Comparison of ENCODE assay signal across 20 mouse cellular contexts in the genomic region with DNA sequence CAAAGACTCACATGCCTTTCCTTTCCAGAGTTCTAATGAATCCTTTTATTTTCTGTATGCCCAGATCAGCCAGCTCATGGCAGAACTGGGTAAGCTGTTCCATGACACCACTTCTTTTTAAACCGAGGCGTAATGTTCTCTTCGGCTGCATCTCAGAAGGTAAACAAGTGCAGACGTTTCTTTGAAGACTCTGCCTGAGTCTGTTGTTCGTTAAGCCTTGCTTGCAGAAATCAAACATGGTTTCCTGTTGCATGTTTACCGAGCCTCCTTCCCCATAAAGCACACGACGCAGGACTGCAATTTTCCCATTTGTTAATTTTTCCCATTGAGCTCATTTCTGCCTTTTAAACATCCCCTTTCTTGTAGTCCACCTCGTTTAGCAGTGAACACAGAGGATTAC.
DNase-seq lines count a peak whose midpoint lies in the region; ATAC-seq and TF ChIP-seq lines count a peak whose summit lies in the region.
"Had no signal": no experiment of that assay in that cellular context is flagged by ENCODE, and none has a peak within 500 bp of the region (broad histone marks: within the 10 kb centered on the region; RNA-seq: fewer than 3 reads in every experiment).

No protein-coding gene starts in this region.

- no peak for TF ChIP-seq CTCF in intestine, postnatal 0 days (IDR thresholded peaks at IDR 0.05; ENCODE audit: low read depth)

- no peaks in the 10 kb centered on the region for H3K4me1 ChIP-seq in embryonic facial prominence, embryonic 11.5 days (ENCODE audit: control insufficient read depth, insufficient read depth, low read length)
- peaks cover 34% of the 10 kb centered on the region for H3K4me1 ChIP-seq in embryonic facial prominence, embryonic 10.5 days
- H3K4me1 ChIP-seq in embryonic facial prominence, embryonic 12.5 days = peaks cover 23% of the 10 kb centered on the region
- peaks cover 8% of the 10 kb centered on the region for H3K4me1 ChIP-seq in embryonic facial prominence, embryonic 15.5 days
- no peaks in the 10 kb centered on the region for H3K4me1 ChIP-seq in intestine, postnatal 0 days (replicated peaks; ENCODE audit: control insufficient read depth, insufficient read depth, low read length)

- 28% methylated on average over 9 of the region's 9 CpGs for WGBS in embryonic facial prominence, embryonic 11.5 days
- WGBS in embryonic facial prominence, embryonic 10.5 days = 24% methylated on average over 9 of the region's 9 CpGs
- 12% methylated on average over 9 of the region's 9 CpGs for WGBS in embryonic facial prominence, embryonic 12.5 days
- 13% methylated on average over 9 of the region's 9 CpGs for WGBS in embryonic facial prominence, embryonic 15.5 days
- WGBS in intestine, postnatal 0 days = 15% methylated on average over 9 of the region's 9 CpGs

- H3K36me3 ChIP-seq in embryonic facial prominence, embryonic 11.5 days (replicated peaks; ENCODE audit: control insufficient read depth, insufficient read depth, low read depth, low read length) = no peaks in the 10 kb centered on the region
- no peaks in the 10 kb centered on the region for H3K36me3 ChIP-seq in embryonic facial prominence, embryonic 10.5 days (replicated peaks)
- no peaks in the 10 kb centered on the region for H3K36me3 ChIP-seq in embryonic facial prominence, embryonic 12.5 days
- no peaks in the 10 kb centered on the region for H3K36me3 ChIP-seq in embryonic facial prominence, embryonic 15.5 days
- no peaks in the 10 kb centered on the region for H3K36me3 ChIP-seq in intestine, postnatal 0 days (ENCODE audit: control insufficient read depth, insufficient read depth)
- H3K36me3 ChIP-seq: hindbrain, embryonic 12.5 days; hindbrain, embryonic 15.5 days had no signal

- no peak overlapping the region for H3K27ac ChIP-seq in embryonic facial prominence, embryonic 11.5 days (replicated peaks; ENCODE audit: low read depth, low read length)
- H3K27ac ChIP-seq in embryonic facial prominence, embryonic 10.5 days (replicated peaks) = no peak overlapping the region
- H3K27ac ChIP-seq in embryonic facial prominence, embryonic 12.5 days = peak overlapping the region; percentile 60; the same call in 1 of the 2 replicates
- no peak overlapping the region; the same call in 1 of the 2 replicates for H3K27ac ChIP-seq in embryonic facial prominence, embryonic 15.5 days (replicated peaks)
- H3K27ac ChIP-seq in intestine, postnatal 0 days (ENCODE audit: low read depth, low read length) = no peak overlapping the region
- H3K27ac ChIP-seq: gastrocnemius, adult 2 months; hindbrain, embryonic 12.5 days; hindbrain, embryonic 15.5 days had no signal

- peak; percentile 59 for DNase-seq in embryonic facial prominence, embryonic 11.5 days (ENCODE audit: low spot score)
- no peak for DNase-seq in embryonic facial prominence, embryonic 10.5 days (ENCODE audit: low spot score)
- no peak for DNase-seq in lung, postnatal 14 days
- DNase-seq: adrenal gland, adult 8-10 months; adrenal gland, postnatal 36 days; cerebellum, adult 18-20 months; cerebellum, adult 9-10 months; cerebellum, postnatal 14 days; forebrain, postnatal 0 days; gastrocnemius, adult 2 months; gastrocnemius, postnatal 25 days; heart, adult 18-20 months had no signal

- H3K9me3 ChIP-seq in embryonic facial prominence, embryonic 11.5 days (replicated peaks; ENCODE audit: control insufficient read depth, low read length) = no peaks in the 10 kb centered on the region
- no peaks in the 10 kb centered on the region for H3K9me3 ChIP-seq in embryonic facial prominence, embryonic 10.5 days
- no peaks in the 10 kb centered on the region for H3K9me3 ChIP-seq in embryonic facial prominence, embryonic 12.5 days
- H3K9me3 ChIP-seq in embryonic facial prominence, embryonic 15.5 days (replicated peaks) = no peaks in the 10 kb centered on the region
- H3K9me3 ChIP-seq in intestine, postnatal 0 days (ENCODE audit: control insufficient read depth) = no peaks in the 10 kb centered on the region
- H3K9me3 ChIP-seq: hindbrain, embryonic 12.5 days; hindbrain, embryonic 15.5 days had no signal

- H3K4me2 ChIP-seq in embryonic facial prominence, embryonic 11.5 days (ENCODE audit: low read depth, low read length) = no peak overlapping the region
- no peak overlapping the region for H3K4me2 ChIP-seq in embryonic facial prominence, embryonic 12.5 days (replicated peaks)
- peak overlapping the region; percentile 6; the same call in 1 of the 2 replicates for H3K4me2 ChIP-seq in embryonic facial prominence, embryonic 15.5 days (replicated peaks)
- H3K4me2 ChIP-seq in intestine, postnatal 0 days (replicated peaks; ENCODE audit: low read depth) = no peak overlapping the region
- H3K4me2 ChIP-seq: heart, embryonic 11.5 days; hindbrain, embryonic 12.5 days; hindbrain, embryonic 15.5 days had no signal

- no peak overlapping the region for H3K4me3 ChIP-seq in embryonic facial prominence, embryonic 11.5 days (ENCODE audit: low read depth, low read length)
- H3K4me3 ChIP-seq in embryonic facial prominence, embryonic 10.5 days = no peak overlapping the region
- H3K4me3 ChIP-seq in embryonic facial prominence, embryonic 12.5 days = no peak overlapping the region
- H3K4me3 ChIP-seq in embryonic facial prominence, embryonic 15.5 days (replicated peaks) = no peak overlapping the region
- H3K4me3 ChIP-seq in intestine, postnatal 0 days (ENCODE audit: low read depth, low read length) = no peak overlapping the region
- H3K4me3 ChIP-seq: gastrocnemius, adult 2 months; hindbrain, embryonic 12.5 days; hindbrain, embryonic 15.5 days had no signal

- no peak overlapping the region for H3K9ac ChIP-seq in embryonic facial prominence, embryonic 11.5 days (replicated peaks; ENCODE audit: low read length)
- no peak overlapping the region for H3K9ac ChIP-seq in embryonic facial prominence, embryonic 12.5 days
- no peak overlapping the region for H3K9ac ChIP-seq in embryonic facial prominence, embryonic 15.5 days
- H3K9ac ChIP-seq in intestine, postnatal 0 days (ENCODE audit: low read depth, low read length) = no peak overlapping the region
- H3K9ac ChIP-seq: forebrain, postnatal 0 days; hindbrain, embryonic 12.5 days; hindbrain, embryonic 15.5 days had no signal

- H3K27me3 ChIP-seq in embryonic facial prominence, embryonic 11.5 days (ENCODE audit: control insufficient read depth, insufficient read depth, low read length) = no peaks in the 10 kb centered on the region
- H3K27me3 ChIP-seq in embryonic facial prominence, embryonic 10.5 days (replicated peaks; ENCODE audit: low read depth, poor library complexity, severe bottlenecking) = 0 out of 2 replicates have a peak, but pooled peaks cover 6% of the 10 kb centered on the region
- no peaks in the 10 kb centered on the region for H3K27me3 ChIP-seq in embryonic facial prominence, embryonic 12.5 days
- H3K27me3 ChIP-seq in embryonic facial prominence, embryonic 15.5 days = no peaks in the 10 kb centered on the region
- no peaks in the 10 kb centered on the region for H3K27me3 ChIP-seq in intestine, postnatal 0 days (replicated peaks; ENCODE audit: control insufficient read depth, insufficient read depth, low read length)
- H3K27me3 ChIP-seq: hindbrain, embryonic 12.5 days; hindbrain, embryonic 15.5 days had no signal

- ATAC-seq in embryonic facial prominence, embryonic 11.5 days (replicated peaks; ENCODE audit: insufficient number of reproducible peaks, low FRiP score, low TSS enrichment, low read depth) = no peak; the same call in 1 of the 2 replicates
- no peak for ATAC-seq in embryonic facial prominence, embryonic 12.5 days (ENCODE audit: insufficient number of reproducible peaks, insufficient read depth, low FRiP score, low TSS enrichment)
- no peak for ATAC-seq in embryonic facial prominence, embryonic 15.5 days (ENCODE audit: insufficient number of reproducible peaks, low FRiP score, low TSS enrichment, low read depth)
- ATAC-seq in intestine, postnatal 0 days = no peak
- ATAC-seq: activated CD4-positive, CD25-positive, alpha-beta regulatory T cell, adult 4 months; forebrain, embryonic 14.5 days; forebrain, postnatal 0 days had no signal
